Mouse (Mus musculus) heart, adult 2 months (tissue): ENCODE data around the gene Gm42715.
A peak's percentile ranks its signal among the peaks of the same experiment; 100 is the strongest.
"Not testable (repeated sequence)": the region's sequence is repeated elsewhere in the genome, so short reads cannot be mapped to it uniquely, and the experiment has no call there.

Source experiments
- CTCF ChIP-seq: fragments of 200-600 bp; IDR thresholded peaks from 2 replicates; pipeline ENCODE4 v1.8.1; 2022; ENCODE audit warnings: antibody characterized with exemption, mild to moderate bottlenecking, moderate library complexity
- EP300 ChIP-seq: fragments of 200-500 bp; IDR thresholded peaks from 2 replicates; pipeline ENCODE4 v1.6.1; 2011; ENCODE audit warnings: low read depth, low read length, control low read depth; ENCODE audit not compliant: insufficient read depth
- POLR2A ChIP-seq: fragments of 200-500 bp; IDR thresholded peaks from 2 replicates; pipeline ENCODE4 v1.6.1; 2011; ENCODE audit warnings: mild to moderate bottlenecking, low read depth, low read length, control low read depth; ENCODE audit not compliant: insufficient read depth

- TF ChIP-seq CTCF: peak; percentile 32
- TF ChIP-seq POLR2A, EP300: not testable (repeated sequence)
These were observed 31.0 kb upstream of the Gm42715 start for GRCm38 (mm10) chr7:127488364-127488763.
